Mouse (Mus musculus) liver, postnatal 0 days (tissue): Measurements from ENCODE around the gene Ccnk. TPM values are rescaled to one million over a fixed set of nuclear protein-coding genes. Genes with fewer than 3 reads are reported as not detected.
A peak's percentile ranks its signal among the peaks of the same experiment; 100 is the strongest.

Experiments
- ATAC-seq: fragments of 200-750 bp; cut with Nextera tagmentation; 2 replicates; pipeline ENCODE4 v1.8.0; 2017; ENCODE audit warnings: mild to moderate bottlenecking, moderate library complexity
- DNase-seq: peaks from one replicate; pipeline ENCODE4 v3.0.0-alpha.2; 2016
- H3K27ac ChIP-seq: fragments of 300-500 bp; sonication (generic); 2 replicates; pipeline ENCODE4 v1.5.1; 2014; ENCODE audit warnings: antibody characterized with exemption, moderate library complexity, mild to moderate bottlenecking, low read depth
- H3K27me3 ChIP-seq: fragments of 300-500 bp; sonication (generic); 2 replicates; pipeline ENCODE4 v1.6.1; 2014; ENCODE audit warnings: low read length, control low read depth, mixed read lengths; ENCODE audit not compliant: insufficient read depth
- H3K36me3 ChIP-seq: fragments of 300-500 bp; sonication (generic); replicated peaks from 2 replicates; pipeline ENCODE4 v1.6.1; 2014; ENCODE audit warnings: mild to moderate bottlenecking, control low read depth, low read length, moderate library complexity, mixed read lengths; ENCODE audit not compliant: insufficient read depth
- H3K4me1 ChIP-seq: fragments of 300-500 bp; sonication (generic); 2 replicates; pipeline ENCODE4 v1.6.1; 2014; ENCODE audit warnings: antibody characterized with exemption, mild to moderate bottlenecking, control low read depth; ENCODE audit not compliant: insufficient read depth
- H3K4me2 ChIP-seq: fragments of 300-500 bp; sonication (generic); 2 replicates; pipeline ENCODE4 v1.6.1; 2014; ENCODE audit warnings: low read depth, mild to moderate bottlenecking, low read length, moderate library complexity, mixed read lengths
- H3K4me3 ChIP-seq: fragments of 300-500 bp; sonication (generic); 2 replicates; pipeline ENCODE4 v1.5.1; 2014; ENCODE audit warnings: low read depth, low read length
- H3K9ac ChIP-seq: fragments of 300-500 bp; sonication (generic); replicated peaks from 2 replicates; pipeline ENCODE4 v1.6.1; 2014; ENCODE audit warnings: mild to moderate bottlenecking, moderate library complexity
- H3K9me3 ChIP-seq: fragments of 300-500 bp; sonication (generic); 2 replicates; pipeline ENCODE4 v1.6.1; 2016; ENCODE audit warnings: mild to moderate bottlenecking, control low read depth, low read length, mixed read lengths
- CTCF ChIP-seq: sonication (generic); IDR thresholded peaks from 2 replicates; pipeline ENCODE4 v1.5.1; 2016; ENCODE audit warnings: antibody characterized with exemption, low read depth
- EP300 ChIP-seq: IDR thresholded peaks from 2 replicates; pipeline ENCODE4 v1.6.1; 2016; ENCODE audit warnings: antibody characterized with exemption, low read depth, mild to moderate bottlenecking
- WGBS: fragments of 180-500 bp; shearing (Covaris S2); extraction: QIAGEN DNeasy Blood & Tissue Kit; methylation state at CpG from one replicate; pipeline ENCODE4 v1.1.7; 2014; ENCODE audit not compliant: insufficient replicate concordance; 5-methylcytosine and 5-hydroxymethylcytosine counted together
- polyA plus RNA-seq: library from polyadenylated mRNA; unstranded; fragments of >200 nt; fragmentation: Nextera tagmentation; extraction: Ambion mirVana; gene quantifications from 2 replicates; pipeline ENCODE4 v1.2.1, GENCODE M21; 2015

Gene Ccnk
- polyA plus RNA-seq, 1 experiment from 2014 or later, result 1.7 TPM

- ATAC-seq (peak; percentile 12; the same call in 1 of the 2 replicates), DNase-seq (no peak)
- no peak overlapping the region for H3K9ac ChIP-seq
- H3K27me3 ChIP-seq, result no peaks in the 10 kb centered on the region
- no peak overlapping the region for H3K4me3 ChIP-seq
- no peak for TF ChIP-seq CTCF
- WGBS, result 44% methylated on average over 9 of the region's 9 CpGs
- H3K9me3 ChIP-seq, result no peaks in the 10 kb centered on the region
- H3K36me3 ChIP-seq, result no peaks in the 10 kb centered on the region
- peak overlapping the region; percentile 22; the same call in 1 of the 2 replicates for H3K27ac ChIP-seq
- H3K4me2 ChIP-seq, result no peak overlapping the region
- peaks cover 36% of the 10 kb centered on the region for H3K4me1 ChIP-seq
Measured at GRCm38 (mm10) chr12:108245579-108245978, 66.2 kb downstream of the Ccnk start.

- no peaks in the 10 kb centered on the region for H3K36me3 ChIP-seq
- H3K4me1 ChIP-seq, result peaks cover 32% of the 10 kb centered on the region
- H3K27ac ChIP-seq, result no peak overlapping the region
- no peak overlapping the region for H3K4me3 ChIP-seq
- TF ChIP-seq CTCF (no peak), EP300 (no peak)
- no peak for ATAC-seq
- WGBS, result 56% methylated on average over 10 of the region's 10 CpGs
- no peak overlapping the region for H3K9ac ChIP-seq
- H3K27me3 ChIP-seq, result no peaks in the 10 kb centered on the region
- no peak for DNase-seq
- no peaks in the 10 kb centered on the region for H3K9me3 ChIP-seq
- H3K4me2 ChIP-seq, result no peak overlapping the region
Measured at GRCm38 (mm10) chr12:108246759-108247500, 67.6 kb downstream of the Ccnk start.

- ATAC-seq (no peak), DNase-seq (no peak)
- peak overlapping the region; percentile 49 for H3K4me2 ChIP-seq
- no peaks in the 10 kb centered on the region for H3K36me3 ChIP-seq
- peaks cover 35% of the 10 kb centered on the region for H3K4me1 ChIP-seq
- H3K4me3 ChIP-seq, result no peak overlapping the region
- no peaks in the 10 kb centered on the region for H3K9me3 ChIP-seq
- TF ChIP-seq EP300, result no peak
- TF ChIP-seq CTCF, result no peak
- no peak overlapping the region for H3K9ac ChIP-seq
- H3K27ac ChIP-seq, result no peak overlapping the region
- WGBS, result 88% methylated on average over 8 of the region's 8 CpGs
- no peaks in the 10 kb centered on the region for H3K27me3 ChIP-seq
Measured at GRCm38 (mm10) chr12:108249019-108249418, 69.6 kb downstream of the Ccnk start.

GRCm38 (mm10) chr12:108249522-108249921, 70.1 kb downstream of the Ccnk start:
- H3K4me2 ChIP-seq, result peak overlapping the region; percentile 49
- ATAC-seq (peak; percentile 74), DNase-seq (peak; percentile 82)
- no peaks in the 10 kb centered on the region for H3K36me3 ChIP-seq
- peaks cover 33% of the 10 kb centered on the region for H3K4me1 ChIP-seq
- H3K9ac ChIP-seq, result no peak overlapping the region
- TF ChIP-seq CTCF (no peak), EP300 (no peak)
- whole genome bisulfite sequencing, result 51% methylated on average over 10 of the region's 10 CpGs
- H3K4me3 ChIP-seq, result no peak overlapping the region
- no peak overlapping the region for H3K27ac ChIP-seq
- H3K27me3 ChIP-seq, result no peaks in the 10 kb centered on the region
- no peaks in the 10 kb centered on the region for H3K9me3 ChIP-seq

GRCm38 (mm10) chr12:108251034-108251792, 71.8 kb downstream of the Ccnk start:
- ATAC-seq (no peak), DNase-seq (no peak)
- TF ChIP-seq CTCF (no peak), EP300 (no peak)
- Histone ChIP-seq H3K27ac (no peak overlapping the region), H3K4me2 (no peak overlapping the region), H3K9ac (no peak overlapping the region), H3K4me3 (no peak overlapping the region), H3K9me3 (no peaks in the 10 kb centered on the region), H3K4me1 (peaks cover 27% of the 10 kb centered on the region), H3K27me3 (no peaks in the 10 kb centered on the region), H3K36me3 (no peaks in the 10 kb centered on the region)
- WGBS, result 73% methylated on average over 29 of the region's 31 CpGs

GRCm38 (mm10) chr12:108251825-108252542, 72.6 kb downstream of the Ccnk start:
- H3K27me3 ChIP-seq, result no peaks in the 10 kb centered on the region
- H3K4me2 ChIP-seq, result no peak overlapping the region
- no peaks in the 10 kb centered on the region for H3K36me3 ChIP-seq
- no peak overlapping the region for H3K9ac ChIP-seq
- no peak overlapping the region for H3K27ac ChIP-seq
- DNase-seq (no peak), ATAC-seq (peak; percentile 4; the same call in 1 of the 2 replicates)
- TF ChIP-seq EP300, result no peak
- TF ChIP-seq CTCF, result no peak
- no peak overlapping the region for H3K4me3 ChIP-seq
- H3K4me1 ChIP-seq, result peaks cover 29% of the 10 kb centered on the region
- H3K9me3 ChIP-seq, result no peaks in the 10 kb centered on the region
- 61% methylated on average over 15 of the region's 15 CpGs for WGBS

Other genes starting within 250 kb of the Ccnk start
- 0.02 TPM in 1 of 2 replicates, not detected in the other for gene Bcl11b, start 176.0 kb upstream of the Ccnk start, polyA plus RNA-seq
- gene Setd3, start 265 bp upstream of the Ccnk start, polyA plus RNA-seq, result 35.6 and 38.0 TPM in 2 replicates
- gene Ccdc85c, start 95.8 kb downstream of the Ccnk start, polyA plus RNA-seq, result 1.5 TPM in 2 replicates
- 0.02 TPM in 1 of 2 replicates, not detected in the other for gene Hhipl1, start 126.7 kb downstream of the Ccnk start, polyA plus RNA-seq
- 0.09 and 0.23 TPM in 2 replicates for gene Cyp46a1, start 154.8 kb downstream of the Ccnk start, polyA plus RNA-seq
- gene Eml1, start 191.4 kb downstream of the Ccnk start, polyA plus RNA-seq, result 4.6 and 4.8 TPM in 2 replicates